ENCODE assay signal across 17 mouse cellular contexts in genomic region chr10:76712500-76712899, GRCm38 (mm10).
"Had no signal": no experiment of that assay in that cellular context is flagged by ENCODE, and none has a peak within 500 bp of the region (broad histone marks: within the 10 kb centered on the region; RNA-seq: fewer than 3 reads in every experiment).

No protein-coding gene starts in this region.

- ATAC-seq: lung, postnatal 0 days; midbrain, embryonic 13.5 days; midbrain, embryonic 15.5 days had no signal

- DNase-seq: lung, adult 2 months; lung, postnatal 14 days; lung, postnatal 36 days; right cerebral cortex, postnatal 14 days; thymus, adult 2 months; thymus, postnatal 25 days; thymus, postnatal 4 days had no signal

- H3K4me3 ChIP-seq: lung, embryonic 15.5 days; megakaryocyte, embryonic 14.5 days; midbrain, embryonic 13.5 days; midbrain, embryonic 15.5 days; neural tube, embryonic 12.5 days; stomach, embryonic 15.5 days had no signal

- H3K36me3 ChIP-seq: midbrain, embryonic 13.5 days; midbrain, embryonic 15.5 days; neural tube, embryonic 12.5 days had no signal

- H3K4me2 ChIP-seq: lung, embryonic 15.5 days; midbrain, embryonic 11.5 days; midbrain, embryonic 13.5 days; midbrain, embryonic 15.5 days; neural tube, embryonic 12.5 days; stomach, embryonic 15.5 days had no signal

- H3K9me3 ChIP-seq: lung, embryonic 15.5 days; midbrain, embryonic 13.5 days; midbrain, embryonic 15.5 days; neural tube, embryonic 12.5 days; stomach, embryonic 15.5 days had no signal

- H3K27me3 ChIP-seq: lung, embryonic 15.5 days; midbrain, embryonic 13.5 days; midbrain, embryonic 15.5 days; neural tube, embryonic 12.5 days; stomach, embryonic 15.5 days had no signal

- H3K27ac ChIP-seq: lung, embryonic 15.5 days; macrophage; midbrain, embryonic 13.5 days; midbrain, embryonic 15.5 days; neural tube, embryonic 12.5 days; stomach, embryonic 15.5 days; stomach, postnatal 0 days had no signal

- H3K4me1 ChIP-seq: lung, embryonic 15.5 days; megakaryocyte, embryonic 14.5 days; midbrain, embryonic 13.5 days; midbrain, embryonic 15.5 days; neural tube, embryonic 12.5 days; stomach, embryonic 15.5 days had no signal

- H3K9ac ChIP-seq: lung, embryonic 15.5 days; midbrain, embryonic 13.5 days; midbrain, embryonic 15.5 days; neural tube, embryonic 12.5 days; stomach, embryonic 15.5 days had no signal
